In genomic region chr17:7946053-7946627, GRCm38 (mm10) we compare ENCODE assay signal across 7 mouse cellular contexts. TPM values are rescaled to one million over a fixed set of nuclear protein-coding genes. Genes with fewer than 3 reads are reported as not detected.
DNase-seq lines count a peak whose midpoint lies in the region; ATAC-seq and TF ChIP-seq lines count a peak whose summit lies in the region.
"Not testable (repeated sequence)": the region's sequence is repeated elsewhere in the genome, so short reads cannot be mapped to it uniquely, and the experiment has no call there.

No protein-coding gene starts in this region.

- peak overlapping the region; percentile 58 for H3K4me2 ChIP-seq in forebrain, embryonic 12.5 days
- H3K4me2 ChIP-seq in heart, embryonic 14.5 days (ENCODE audit: low read length) = peak overlapping the region; percentile 66
- H3K4me2 ChIP-seq in intestine, postnatal 0 days (replicated peaks; ENCODE audit: low read depth) = peak overlapping the region; percentile 58
- H3K4me2 ChIP-seq in liver, embryonic 11.5 days = peak overlapping the region; percentile 70
- H3K4me2 ChIP-seq in neural tube, embryonic 14.5 days (ENCODE audit: low read depth, low read length) = peak overlapping the region; percentile 35; the same call in 1 of the 2 replicates

- H3K4me3 ChIP-seq in cerebellum, adult 2 months (replicated peaks; ENCODE audit: insufficient read depth, low read depth, low read length) = peak overlapping the region; percentile 96
- peak overlapping the region; percentile 60 for H3K4me3 ChIP-seq in forebrain, embryonic 12.5 days (replicated peaks)
- peak overlapping the region; percentile 49 to 74 for H3K4me3 ChIP-seq in heart, embryonic 14.5 days (ENCODE audit: control insufficient read depth in 1 of 2, insufficient read depth in 1 of 2, low read depth in 1 of 2, low read length in 2 of 2)
- H3K4me3 ChIP-seq in intestine, postnatal 0 days (ENCODE audit: low read depth, low read length) = peak overlapping the region; percentile 56
- H3K4me3 ChIP-seq in liver, embryonic 11.5 days (ENCODE audit: low read depth, low read length) = peak overlapping the region; percentile 58
- H3K4me3 ChIP-seq in neural tube, embryonic 14.5 days (ENCODE audit: low read depth, low read length) = peak overlapping the region; percentile 47

- not testable (repeated sequence) for H3K36me3 ChIP-seq in forebrain, embryonic 12.5 days (replicated peaks); heart, embryonic 14.5 days (ENCODE audit: control insufficient read depth, insufficient read depth, low read length); intestine, postnatal 0 days (ENCODE audit: control insufficient read depth, insufficient read depth); liver, embryonic 11.5 days (ENCODE audit: control insufficient read depth, insufficient read depth, low read length); neural tube, embryonic 14.5 days (ENCODE audit: control insufficient read depth, insufficient read depth, low read length)

- H3K27me3 ChIP-seq in cerebellum, adult 2 months (ENCODE audit: control insufficient read depth, insufficient read depth, low read length); forebrain, embryonic 12.5 days; heart, embryonic 14.5 days (ENCODE audit: control insufficient read depth, insufficient read depth, low read length); intestine, postnatal 0 days (replicated peaks; ENCODE audit: control insufficient read depth, insufficient read depth, low read length); liver, embryonic 11.5 days (replicated peaks; ENCODE audit: control insufficient read depth, insufficient read depth, low read length); neural tube, embryonic 14.5 days (ENCODE audit: control insufficient read depth, insufficient read depth, low read length): not testable (repeated sequence)

- peak overlapping the region; percentile 65; the same call in 1 of the 2 replicates for H3K9ac ChIP-seq in forebrain, embryonic 12.5 days
- H3K9ac ChIP-seq in heart, embryonic 14.5 days (ENCODE audit: low read length) = peak overlapping the region; percentile 62
- peak overlapping the region; percentile 62 for H3K9ac ChIP-seq in intestine, postnatal 0 days (ENCODE audit: low read depth, low read length)
- peak overlapping the region; percentile 67 for H3K9ac ChIP-seq in liver, embryonic 11.5 days (ENCODE audit: low read depth, low read length)
- H3K9ac ChIP-seq in neural tube, embryonic 14.5 days (replicated peaks; ENCODE audit: low read depth, low read length) = peak overlapping the region; percentile 64

- not testable (repeated sequence) for DNase-seq in cerebellum, adult 2 months; liver, embryonic 11.5 days (ENCODE audit: low spot score)

- not testable (repeated sequence) for H3K9me3 ChIP-seq in forebrain, embryonic 12.5 days; heart, embryonic 14.5 days (ENCODE audit: control insufficient read depth, low read length); intestine, postnatal 0 days (ENCODE audit: control insufficient read depth); liver, embryonic 11.5 days (ENCODE audit: control insufficient read depth, low read length); neural tube, embryonic 14.5 days (ENCODE audit: control insufficient read depth, low read length)

- H3K4me1 ChIP-seq in cerebellum, adult 2 months (ENCODE audit: control insufficient read depth, insufficient read depth, low read length); forebrain, embryonic 12.5 days; heart, embryonic 14.5 days (ENCODE audit: control insufficient read depth in 2 of 2, insufficient read depth in 2 of 2, low read length in 2 of 2); intestine, postnatal 0 days (replicated peaks; ENCODE audit: control insufficient read depth, insufficient read depth, low read length); liver, embryonic 11.5 days (replicated peaks; ENCODE audit: control insufficient read depth, insufficient read depth, low read length); neural tube, embryonic 14.5 days (ENCODE audit: control insufficient read depth, insufficient read depth, low read length): not testable (repeated sequence)

- not testable (repeated sequence) for TF ChIP-seq POLR2A in cerebellum, adult 2 months (IDR thresholded peaks at IDR 0.05; ENCODE audit: borderline replicate concordance, insufficient read depth, low read length)

- WGBS in cerebellum, adult 2 months = 0% methylated on average over 20 of the region's 27 CpGs
- WGBS in forebrain, embryonic 12.5 days = 0% methylated on average over 19 of the region's 27 CpGs
- 0% methylated on average over 16 of the region's 27 CpGs for WGBS in heart, embryonic 14.5 days
- under 1% methylated on average over 17 of the region's 27 CpGs for WGBS in intestine, postnatal 0 days
- under 1% methylated on average over 15 of the region's 27 CpGs for WGBS in liver, embryonic 11.5 days
- WGBS in neural tube, embryonic 14.5 days = under 1% methylated on average over 15 of the region's 27 CpGs

- not testable (repeated sequence) for TF ChIP-seq CTCF in cerebellum, adult 2 months (IDR thresholded peaks at IDR 0.05; ENCODE audit: borderline replicate concordance, insufficient read depth, low read depth, low read length); intestine, postnatal 0 days (IDR thresholded peaks at IDR 0.05; ENCODE audit: low read depth)

- not testable (repeated sequence) for ATAC-seq in forebrain, embryonic 12.5 days (ENCODE audit: low FRiP score); liver, embryonic 11.5 days (replicated peaks; ENCODE audit: low FRiP score)
- peak; percentile 45 for ATAC-seq in heart, embryonic 14.5 days (ENCODE audit: insufficient number of reproducible peaks, insufficient read depth, low FRiP score, low read depth)
- ATAC-seq in intestine, postnatal 0 days = peak; percentile 0; the same call in 1 of the 2 replicates
- peak; percentile 6 for ATAC-seq in megakaryocyte progenitor cell, adult 5-6 weeks (replicated peaks; ENCODE audit: poor library complexity)
- ATAC-seq in neural tube, embryonic 14.5 days (ENCODE audit: low read depth) = peak; percentile 71

- peak overlapping the region; percentile 66; the same call in 1 of the 2 replicates for H3K27ac ChIP-seq in cerebellum, adult 2 months (ENCODE audit: insufficient read depth, low read length)
- peak overlapping the region; percentile 88 for H3K27ac ChIP-seq in forebrain, embryonic 12.5 days
- peak overlapping the region; percentile 24 to 45; a peak in 1 of 4 replicates for H3K27ac ChIP-seq in heart, embryonic 14.5 days (replicated peaks in 1 of 2; ENCODE audit: control insufficient read depth in 1 of 2, insufficient read depth in 1 of 2, low read depth in 2 of 2, low read length in 2 of 2)
- peak overlapping the region; percentile 91; the same call in 1 of the 2 replicates for H3K27ac ChIP-seq in intestine, postnatal 0 days (ENCODE audit: low read depth, low read length)
- H3K27ac ChIP-seq in liver, embryonic 11.5 days (ENCODE audit: low read depth, low read length) = not testable (repeated sequence)
- peak overlapping the region; percentile 86; the same call in 1 of the 2 replicates for H3K27ac ChIP-seq in neural tube, embryonic 14.5 days (ENCODE audit: low read depth, low read length)

RNA-seq across cellular contexts. Expression of gene Rsph3a, which starts 0.7 kb away (rescaled TPM):
- polyA plus RNA-seq in cerebellum, adult 2 months (2012; rRNA removed) = 33.6 and 41.6 TPM in 2 replicates
- polyA plus RNA-seq in forebrain, embryonic 12.5 days (2016; fragmentation: Nextera tagmentation; extraction: Ambion mirVana) = 51.7 and 58.6 TPM in 2 replicates
- polyA plus RNA-seq in heart, embryonic 14.5 days (2014; fragmentation: Nextera tagmentation; extraction: Ambion mirVana) = 63.5 and 66.0 TPM in 2 replicates
- polyA plus RNA-seq in intestine, postnatal 0 days (2015; fragmentation: Nextera tagmentation; extraction: Ambion mirVana) = 36.5 and 38.4 TPM in 2 replicates
- polyA plus RNA-seq in liver, embryonic 11.5 days (2014; fragmentation: Nextera tagmentation; extraction: Ambion mirVana) = 31.7 and 34.5 TPM in 2 replicates
- total RNA-seq in megakaryocyte progenitor cell, adult 5-6 weeks (2015) = 33.0 and 46.8 TPM in 2 replicates
- total RNA-seq in megakaryocyte progenitor cell, adult 5-6 weeks (2017) = 31.1 and 37.6 TPM in 2 replicates
- 88.1 and 93.2 TPM in 2 replicates for polyA plus RNA-seq in neural tube, embryonic 14.5 days (2014; fragmentation: Nextera tagmentation; extraction: Ambion mirVana)

RNA-seq across cellular contexts. Expression of gene Tagap, which starts 20.3 kb away (rescaled TPM):
- 0.25 and 0.39 TPM in 2 replicates for polyA plus RNA-seq in cerebellum, adult 2 months (2012; rRNA removed)
- polyA plus RNA-seq in forebrain, embryonic 12.5 days (2016; fragmentation: Nextera tagmentation; extraction: Ambion mirVana) = 0.37 and 0.40 TPM in 2 replicates
- polyA plus RNA-seq in heart, embryonic 14.5 days (2014; fragmentation: Nextera tagmentation; extraction: Ambion mirVana) = 0.22 and 0.54 TPM in 2 replicates
- polyA plus RNA-seq in intestine, postnatal 0 days (2015; fragmentation: Nextera tagmentation; extraction: Ambion mirVana) = 0.80 and 1.2 TPM in 2 replicates
- polyA plus RNA-seq in liver, embryonic 11.5 days (2014; fragmentation: Nextera tagmentation; extraction: Ambion mirVana) = 0.48 and 0.53 TPM in 2 replicates
- total RNA-seq in megakaryocyte progenitor cell, adult 5-6 weeks (2015) = 24.1 and 30.4 TPM in 2 replicates
- 16.3 and 26.6 TPM in 2 replicates for total RNA-seq in megakaryocyte progenitor cell, adult 5-6 weeks (2017)
- polyA plus RNA-seq in neural tube, embryonic 14.5 days (2014; fragmentation: Nextera tagmentation; extraction: Ambion mirVana) = 0.42 and 0.54 TPM in 2 replicates
